In genomic region chr7:112741790-112742189, GRCm38 (mm10) we compare ENCODE assay signal across 7 mouse cellular contexts.
DNase-seq lines count a peak whose midpoint lies in the region; ATAC-seq and TF ChIP-seq lines count a peak whose summit lies in the region.

No protein-coding gene starts in this region.

- no peak for TF ChIP-seq CTCF in liver, postnatal 0 days (IDR thresholded peaks at IDR 0.05; ENCODE audit: low read depth)

- no peak for TF ChIP-seq EP300 in liver, postnatal 0 days (IDR thresholded peaks at IDR 0.05; ENCODE audit: low read depth)

- no peaks in the 10 kb centered on the region for H3K36me3 ChIP-seq in heart, embryonic 14.5 days (ENCODE audit: control insufficient read depth, insufficient read depth, low read length)
- no peaks in the 10 kb centered on the region for H3K36me3 ChIP-seq in liver, postnatal 0 days (replicated peaks; ENCODE audit: insufficient read depth, low read length)

- ATAC-seq in heart, embryonic 14.5 days (ENCODE audit: insufficient number of reproducible peaks, insufficient read depth, low FRiP score, low read depth), result peak; percentile 66
- ATAC-seq in liver, postnatal 0 days, result no peak

- H3K9ac ChIP-seq in heart, embryonic 14.5 days (ENCODE audit: low read length), result peak overlapping the region; percentile 69
- no peak overlapping the region for H3K9ac ChIP-seq in liver, postnatal 0 days (replicated peaks)

- DNase-seq in brain, adult 2 months (ENCODE audit: low read depth, low spot score), result peak; percentile 58
- peak; percentile 37 for DNase-seq in cerebellum, adult 8-10 months
- peak; percentile 75 to 78 for DNase-seq in kidney, postnatal 36 days
- DNase-seq in thymus, postnatal 10 days (ENCODE audit: low spot score in 2 of 2), result no peak
- no peak for DNase-seq in ovary, postnatal 14 days (ENCODE audit: low spot score)
- no peak for DNase-seq in liver, postnatal 0 days

- peak overlapping the region; percentile 31 to 45 for H3K4me3 ChIP-seq in heart, embryonic 14.5 days (ENCODE audit: control insufficient read depth in 1 of 2, insufficient read depth in 1 of 2, low read depth in 1 of 2, low read length in 2 of 2)
- no peak overlapping the region for H3K4me3 ChIP-seq in liver, postnatal 0 days (ENCODE audit: low read depth, low read length)

- peak overlapping the region; percentile 63 for H3K4me2 ChIP-seq in heart, embryonic 14.5 days (ENCODE audit: low read length)
- H3K4me2 ChIP-seq in liver, postnatal 0 days (ENCODE audit: low read depth, low read length), result no peak overlapping the region

- H3K4me1 ChIP-seq in heart, embryonic 14.5 days (ENCODE audit: control insufficient read depth in 2 of 2, insufficient read depth in 2 of 2, low read length in 2 of 2), result peaks cover 32 to 80% of the 10 kb centered on the region in 2 experiments
- peaks cover 7% of the 10 kb centered on the region; the same call in 1 of the 2 replicates for H3K4me1 ChIP-seq in liver, postnatal 0 days (ENCODE audit: insufficient read depth)

- no peaks in the 10 kb centered on the region for H3K9me3 ChIP-seq in heart, embryonic 14.5 days (ENCODE audit: control insufficient read depth, low read length)
- H3K9me3 ChIP-seq in liver, postnatal 0 days (ENCODE audit: low read length), result no peaks in the 10 kb centered on the region

- WGBS in heart, embryonic 14.5 days, result 23% methylated on average over 12 of the region's 12 CpGs
- WGBS in liver, postnatal 0 days (ENCODE audit: insufficient replicate concordance), result 58% methylated on average over 12 of the region's 12 CpGs

- H3K27ac ChIP-seq in heart, embryonic 14.5 days (replicated peaks in 1 of 2; ENCODE audit: control insufficient read depth in 1 of 2, insufficient read depth in 1 of 2, low read depth in 2 of 2, low read length in 2 of 2), result peak overlapping the region; percentile 94 to 95
- no peak overlapping the region for H3K27ac ChIP-seq in liver, postnatal 0 days (ENCODE audit: low read depth)

- H3K27me3 ChIP-seq in heart, embryonic 14.5 days (ENCODE audit: control insufficient read depth, insufficient read depth, low read length), result no peaks in the 10 kb centered on the region
- H3K27me3 ChIP-seq in liver, postnatal 0 days (ENCODE audit: insufficient read depth, low read length), result no peaks in the 10 kb centered on the region

Comparison
In these comparisons a context has a peak if more than half of its experiments do, and no peak if none do; other contexts are left out.
1. DNase-seq: peak in brain, adult 2 months (single experiment), cerebellum, adult 8-10 months (single experiment) and kidney, postnatal 36 days (2 of 2); none in thymus, postnatal 10 days (0 of 2), ovary, postnatal 14 days (single experiment) and liver, postnatal 0 days (single experiment).